Mouse (Mus musculus) A20 (cell line): ENCODE data around the gene Arhgap21.

Source experiments
- DNase-seq: peaks from one replicate; pipeline ENCODE4 v3.0.0-alpha.2; 2011; ENCODE audit warnings: low read depth, low spot score

The Arhgap21 gene

GRCm38 (mm10) chr2:20896446-20896845 lies 72.2 kb downstream of the Arhgap21 start:
- DNase-seq, result no peak

GRCm38 (mm10) chr2:20894100-20894690 lies 74.5 kb downstream of the Arhgap21 start:
- DNase-seq, result peak; percentile 70

GRCm38 (mm10) chr2:20888751-20889150 lies 79.9 kb downstream of the Arhgap21 start:
- DNase-seq, result no peak

GRCm38 (mm10) chr2:20883288-20883687 lies 85.4 kb downstream of the Arhgap21 start:
- DNase-seq, result no peak

GRCm38 (mm10) chr2:20879877-20880605 lies 88.6 kb downstream of the Arhgap21 start:
- DNase-seq, result no peak

GRCm38 (mm10) chr2:20874621-20875020 lies 94.1 kb downstream of the Arhgap21 start:
- no peak for DNase-seq

GRCm38 (mm10) chr2:20869212-20869965 lies 99.3 kb downstream of the Arhgap21 start:
- DNase-seq, result no peak

GRCm38 (mm10) chr2:20868052-20868451 lies 100.6 kb downstream of the Arhgap21 start:
- DNase-seq, result no peak

GRCm38 (mm10) chr2:20865795-20866194 lies 102.9 kb downstream of the Arhgap21 start:
- no peak for DNase-seq

GRCm38 (mm10) chr2:20864569-20864968 lies 104.1 kb downstream of the Arhgap21 start:
- no peak for DNase-seq

GRCm38 (mm10) chr2:20860756-20861155 lies 107.9 kb downstream of the Arhgap21 start:
- DNase-seq, result no peak

GRCm38 (mm10) chr2:20849346-20849745 lies 119.3 kb downstream of the Arhgap21 start:
- no peak for DNase-seq

GRCm38 (mm10) chr2:20831608-20832406 lies 136.9 kb downstream of the Arhgap21 start:
- no peak for DNase-seq

GRCm38 (mm10) chr2:20830882-20831281 lies 137.8 kb downstream of the Arhgap21 start:
- DNase-seq, result no peak

GRCm38 (mm10) chr2:20826258-20826657 lies 142.4 kb downstream of the Arhgap21 start:
- no peak for DNase-seq

- DNase-seq, result no peak
These were observed 150.5 kb downstream of the Arhgap21 start for GRCm38 (mm10) chr2:20818226-20818625.

GRCm38 (mm10) chr2:20813986-20814385 lies 154.7 kb downstream of the Arhgap21 start:
- peak; percentile 36 for DNase-seq

- no peak for DNase-seq
These were observed 157.2 kb downstream of the Arhgap21 start for GRCm38 (mm10) chr2:20811506-20811905.

- no peak for DNase-seq
These were observed 167.3 kb downstream of the Arhgap21 start for GRCm38 (mm10) chr2:20801236-20801890.
